Mouse (Mus musculus): ENCODE measurements at regions not wholly inside any gene's neighbourhood (a gene's known extent, or its start where the extent isn't known, plus 50 kb on each side); places are given as distances from the start of the nearest gene placed in this dataset.

- Histone ChIP-seq H3K27me3 (ENCODE audit: insufficient read depth, low read length) (no peaks in the 10 kb centered on the region), H3K4me3 (ENCODE audit: low read depth, low read length) (no peak overlapping the region), H3K9ac (no peak overlapping the region), H3K4me2 (no peak overlapping the region), H3K9me3 (ENCODE audit: low read depth, low read length) (no peaks in the 10 kb centered on the region), H3K36me3 (ENCODE audit: insufficient read depth) (no peaks in the 10 kb centered on the region), H3K27ac (ENCODE audit: low read depth) (no peak overlapping the region), H3K4me1 (ENCODE audit: insufficient read depth) (no peaks in the 10 kb centered on the region)
- DNase-seq: no peak
- 63% methylated on average over 3 of the region's 3 CpGs for WGBS
- ATAC-seq (ENCODE audit: insufficient read depth): no peak
- TF ChIP-seq CTCF (IDR thresholded peaks at IDR 0.05; ENCODE audit: low read depth): no peak
These were observed 212.6 kb downstream of the Pik3r1 start for GRCm38 (mm10) chr13:101555371-101555874.

GRCm38 (mm10) chr13:101553131-101553549 lies 214.9 kb downstream of the Pik3r1 start:
- ATAC-seq (ENCODE audit: insufficient read depth): peak; percentile 62; the same call in 1 of the 2 replicates
- Histone ChIP-seq H3K27ac (ENCODE audit: low read depth) (no peak overlapping the region), H3K4me2 (no peak overlapping the region), H3K9ac (no peak overlapping the region), H3K36me3 (ENCODE audit: insufficient read depth) (no peaks in the 10 kb centered on the region), H3K4me1 (ENCODE audit: insufficient read depth) (no peaks in the 10 kb centered on the region), H3K9me3 (ENCODE audit: low read depth, low read length) (no peaks in the 10 kb centered on the region), H3K27me3 (ENCODE audit: insufficient read depth, low read length) (no peaks in the 10 kb centered on the region), H3K4me3 (ENCODE audit: low read depth, low read length) (no peak overlapping the region)
- WGBS: 46% methylated on average over 8 of the region's 8 CpGs
- DNase-seq: peak; percentile 19
- TF ChIP-seq CTCF (IDR thresholded peaks at IDR 0.05; ENCODE audit: low read depth): no peak

GRCm38 (mm10) chr13:101552451-101552850 lies 215.6 kb downstream of the Pik3r1 start:
- H3K4me1 ChIP-seq (ENCODE audit: insufficient read depth): no peaks in the 10 kb centered on the region
- ATAC-seq (ENCODE audit: insufficient read depth) (no peak), DNase-seq (no peak)
- no peaks in the 10 kb centered on the region for H3K9me3 ChIP-seq (ENCODE audit: low read depth, low read length)
- H3K36me3 ChIP-seq (ENCODE audit: insufficient read depth): no peaks in the 10 kb centered on the region
- no peak overlapping the region for H3K4me2 ChIP-seq
- no peak overlapping the region for H3K27ac ChIP-seq (ENCODE audit: low read depth)
- H3K9ac ChIP-seq: no peak overlapping the region
- no peak overlapping the region for H3K4me3 ChIP-seq (ENCODE audit: low read depth, low read length)
- no peak for TF ChIP-seq CTCF (IDR thresholded peaks at IDR 0.05; ENCODE audit: low read depth)
- 88% methylated on average over 2 of the region's 2 CpGs for WGBS
- no peaks in the 10 kb centered on the region for H3K27me3 ChIP-seq (ENCODE audit: insufficient read depth, low read length)

GRCm38 (mm10) chr13:101551068-101551467 lies 216.9 kb downstream of the Pik3r1 start:
- Histone ChIP-seq H3K4me2 (no peak overlapping the region), H3K27ac (ENCODE audit: low read depth) (no peak overlapping the region), H3K4me3 (ENCODE audit: low read depth, low read length) (no peak overlapping the region), H3K9me3 (ENCODE audit: low read depth, low read length) (no peaks in the 10 kb centered on the region), H3K27me3 (ENCODE audit: insufficient read depth, low read length) (no peaks in the 10 kb centered on the region), H3K36me3 (ENCODE audit: insufficient read depth) (no peaks in the 10 kb centered on the region), H3K9ac (no peak overlapping the region), H3K4me1 (ENCODE audit: insufficient read depth) (no peaks in the 10 kb centered on the region)
- TF ChIP-seq CTCF (IDR thresholded peaks at IDR 0.05; ENCODE audit: low read depth): no peak
- DNase-seq (peak; percentile 38), ATAC-seq (ENCODE audit: insufficient read depth) (no peak)
- 79% methylated on average over 6 of the region's 6 CpGs for WGBS

GRCm38 (mm10) chr13:101550526-101550925 lies 217.5 kb downstream of the Pik3r1 start:
- Histone ChIP-seq H3K4me1 (ENCODE audit: insufficient read depth) (no peaks in the 10 kb centered on the region), H3K4me2 (no peak overlapping the region), H3K36me3 (ENCODE audit: insufficient read depth) (no peaks in the 10 kb centered on the region), H3K9ac (no peak overlapping the region), H3K27ac (ENCODE audit: low read depth) (no peak overlapping the region), H3K9me3 (ENCODE audit: low read depth, low read length) (no peaks in the 10 kb centered on the region), H3K27me3 (ENCODE audit: insufficient read depth, low read length) (no peaks in the 10 kb centered on the region), H3K4me3 (ENCODE audit: low read depth, low read length) (no peak overlapping the region)
- DNase-seq: no peak
- whole genome bisulfite sequencing: 78% methylated on average over 5 of the region's 5 CpGs
- ATAC-seq (ENCODE audit: insufficient read depth): no peak
- no peak for TF ChIP-seq CTCF (IDR thresholded peaks at IDR 0.05; ENCODE audit: low read depth)

GRCm38 (mm10) chr13:101547887-101548286 lies 220.1 kb downstream of the Pik3r1 start:
- ATAC-seq (ENCODE audit: insufficient read depth): 0 out of 2 replicates have a peak, but pooled peaks have one; percentile 31

GRCm38 (mm10) chr13:101547365-101547764 lies 220.7 kb downstream of the Pik3r1 start:
- no peak overlapping the region for H3K9ac ChIP-seq
- no peaks in the 10 kb centered on the region for H3K9me3 ChIP-seq (ENCODE audit: low read depth, low read length)
- 0 out of 2 replicates have a peak overlapping the region, but pooled peaks have one; percentile 18 for H3K27ac ChIP-seq (ENCODE audit: low read depth)
- 71% methylated on average over 2 of the region's 2 CpGs for WGBS
- no peak for DNase-seq
- no peaks in the 10 kb centered on the region for H3K36me3 ChIP-seq (ENCODE audit: insufficient read depth)
- H3K4me3 ChIP-seq (ENCODE audit: low read depth, low read length): no peak overlapping the region
- no peak for TF ChIP-seq CTCF (IDR thresholded peaks at IDR 0.05; ENCODE audit: low read depth)
- no peak for ATAC-seq (ENCODE audit: insufficient read depth)
- H3K4me1 ChIP-seq (ENCODE audit: insufficient read depth): no peaks in the 10 kb centered on the region
- H3K4me2 ChIP-seq: no peak overlapping the region
- H3K27me3 ChIP-seq (ENCODE audit: insufficient read depth, low read length): no peaks in the 10 kb centered on the region

More at GRCm38 (mm10) chr13:101547887-101548286, 220.1 kb downstream of the Pik3r1 start:
- Histone ChIP-seq H3K27ac (ENCODE audit: low read depth) (peak overlapping the region; percentile 18; the same call in 1 of the 2 replicates), H3K36me3 (ENCODE audit: insufficient read depth) (no peaks in the 10 kb centered on the region), H3K4me1 (ENCODE audit: insufficient read depth) (no peaks in the 10 kb centered on the region), H3K9ac (no peak overlapping the region), H3K4me3 (ENCODE audit: low read depth, low read length) (no peak overlapping the region), H3K9me3 (ENCODE audit: low read depth, low read length) (no peaks in the 10 kb centered on the region), H3K27me3 (ENCODE audit: insufficient read depth, low read length) (no peaks in the 10 kb centered on the region), H3K4me2 (peak overlapping the region; percentile 18; the same call in 1 of the 2 replicates)
- DNase-seq: peak; percentile 23
- TF ChIP-seq CTCF (IDR thresholded peaks at IDR 0.05; ENCODE audit: low read depth): no peak
- WGBS: 33% methylated on average over 6 of the region's 6 CpGs

Measured in lung, embryonic 14.5 days (tissue).